In the genomic region with DNA sequence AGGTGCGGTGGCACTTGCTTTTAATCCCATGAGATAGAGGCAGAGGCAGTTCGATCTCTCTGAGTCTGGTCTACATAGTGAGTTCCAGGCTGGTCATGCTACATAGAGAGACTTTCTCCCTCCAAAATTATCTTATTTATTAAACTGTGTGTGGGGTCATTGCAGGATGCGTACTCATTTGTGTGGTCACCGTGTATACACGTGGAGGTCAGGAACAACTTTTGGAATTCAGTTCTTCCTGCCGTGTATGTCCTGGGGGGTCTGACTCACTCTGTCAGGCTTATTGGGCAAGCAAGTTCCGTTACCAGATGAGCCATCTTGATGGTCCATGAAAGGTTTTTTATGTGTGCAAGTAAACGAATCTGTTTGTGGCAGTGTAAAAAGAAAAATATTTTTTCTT, we compare ENCODE assay signal across 25 mouse cellular contexts. TPM values are rescaled to one million over a fixed set of nuclear protein-coding genes. Genes with fewer than 3 reads are reported as not detected.
DNase-seq lines count a peak whose midpoint lies in the region; ATAC-seq and TF ChIP-seq lines count a peak whose summit lies in the region.
"Had no signal": no experiment of that assay in that cellular context is flagged by ENCODE, and none has a peak within 500 bp of the region (broad histone marks: within the 10 kb centered on the region; RNA-seq: fewer than 3 reads in every experiment).

No protein-coding gene starts in this region.

- H3K36me3 ChIP-seq in midbrain, embryonic 11.5 days (ENCODE audit: control insufficient read depth, insufficient read depth, low read length), result 0 out of 2 replicates have a peak, but pooled peaks cover 7% of the 10 kb centered on the region
- H3K36me3 ChIP-seq in midbrain, embryonic 14.5 days (ENCODE audit: control insufficient read depth, insufficient read depth, low read length), result no peaks in the 10 kb centered on the region
- no peaks in the 10 kb centered on the region for H3K36me3 ChIP-seq in myocyte (ENCODE audit: control insufficient read depth, insufficient read depth)

- peaks cover 96% of the 10 kb centered on the region for H3K79me2 ChIP-seq in myocyte (ENCODE audit: control insufficient read depth, insufficient read depth)

- H3K4me3 ChIP-seq in midbrain, embryonic 11.5 days (ENCODE audit: low read depth, low read length), result no peak overlapping the region
- no peak overlapping the region for H3K4me3 ChIP-seq in midbrain, embryonic 14.5 days (replicated peaks; ENCODE audit: low read depth, low read length)
- H3K4me3 ChIP-seq in myocyte, result no peak overlapping the region
- H3K4me3 ChIP-seq: embryonic facial prominence, embryonic 12.5 days; embryonic facial prominence, embryonic 15.5 days; heart, embryonic 13.5 days had no signal

- no peak overlapping the region for H3ac ChIP-seq in myocyte (ENCODE audit: control insufficient read depth, insufficient read length)

- H3K9me3 ChIP-seq in midbrain, embryonic 11.5 days (ENCODE audit: control insufficient read depth, low read length), result no peaks in the 10 kb centered on the region
- no peaks in the 10 kb centered on the region for H3K9me3 ChIP-seq in midbrain, embryonic 14.5 days (ENCODE audit: control insufficient read depth, low read length)
- H3K9me3 ChIP-seq: embryonic facial prominence, embryonic 12.5 days; embryonic facial prominence, embryonic 15.5 days had no signal

- no peak overlapping the region for H3K27ac ChIP-seq in midbrain, embryonic 11.5 days (ENCODE audit: low read depth, low read length)
- H3K27ac ChIP-seq in midbrain, embryonic 14.5 days (replicated peaks; ENCODE audit: low read depth, low read length), result no peak overlapping the region
- H3K27ac ChIP-seq: embryonic facial prominence, embryonic 12.5 days; embryonic facial prominence, embryonic 15.5 days; heart, embryonic 13.5 days; hindbrain, embryonic 14.5 days; hindbrain, postnatal 0 days had no signal

- no peak for TF ChIP-seq POLR2A in myocyte (IDR thresholded peaks at IDR 0.05; ENCODE audit: insufficient read length, low read depth)

- H3K9ac ChIP-seq in midbrain, embryonic 11.5 days (ENCODE audit: low read length), result no peak overlapping the region
- H3K9ac ChIP-seq in midbrain, embryonic 14.5 days (replicated peaks; ENCODE audit: low read length), result no peak overlapping the region
- H3K9ac ChIP-seq: embryonic facial prominence, embryonic 12.5 days; embryonic facial prominence, embryonic 15.5 days; forebrain, postnatal 0 days; heart, embryonic 13.5 days; hindbrain, embryonic 14.5 days had no signal

- H3K4me1 ChIP-seq in midbrain, embryonic 11.5 days (ENCODE audit: control insufficient read depth, insufficient read depth, low read length), result peaks cover 9% of the 10 kb centered on the region
- peaks cover 22% of the 10 kb centered on the region for H3K4me1 ChIP-seq in midbrain, embryonic 14.5 days (ENCODE audit: control insufficient read depth, insufficient read depth, low read length)

- ATAC-seq in midbrain, embryonic 11.5 days (ENCODE audit: low FRiP score), result no peak
- no peak for ATAC-seq in midbrain, embryonic 14.5 days (ENCODE audit: low FRiP score, low TSS enrichment)
- ATAC-seq: forebrain, embryonic 14.5 days; forebrain, postnatal 0 days; hindbrain, postnatal 0 days; inflammation-experienced regulatory T-cells, adult 6 months; intestine, embryonic 16.5 days; Patski had no signal

- 95% methylated on average over 8 of the region's 8 CpGs for WGBS in midbrain, embryonic 11.5 days
- 92% methylated on average over 8 of the region's 8 CpGs for WGBS in midbrain, embryonic 14.5 days

- peak; percentile 78 for DNase-seq in midbrain, embryonic 11.5 days (ENCODE audit: low spot score, missing footprints)
- DNase-seq in midbrain, embryonic 14.5 days, result no peak
- peak; percentile 72 for DNase-seq in 416B (ENCODE audit: low read depth)
- DNase-seq in heart, adult 8-10 months (ENCODE audit: low spot score), result no peak
- DNase-seq in layer of hippocampus, postnatal 10 days (ENCODE audit: low spot score in 2 of 2), result no peak
- DNase-seq: adrenal gland, adult 2 months; adrenal gland, postnatal 14 days; cerebellum, adult 11 months; cerebellum, adult 2 months; cerebellum, adult 9-11 months; cerebellum, postnatal 25 days; forebrain, postnatal 0 days; gastrocnemius, postnatal 36 days; heart, postnatal 14 days; heart, postnatal 4 days had no signal

- H3K4me2 ChIP-seq in midbrain, embryonic 11.5 days, result no peak overlapping the region
- H3K4me2 ChIP-seq in midbrain, embryonic 14.5 days (ENCODE audit: low read length), result no peak overlapping the region
- H3K4me2 ChIP-seq in myocyte (ENCODE audit: low read depth), result peak overlapping the region; percentile 1
- H3K4me2 ChIP-seq: embryonic facial prominence, embryonic 12.5 days; embryonic facial prominence, embryonic 15.5 days; heart, embryonic 13.5 days; hindbrain, embryonic 14.5 days had no signal

- H3K27me3 ChIP-seq in midbrain, embryonic 11.5 days (ENCODE audit: control insufficient read depth, insufficient read depth, low read length), result no peaks in the 10 kb centered on the region
- no peaks in the 10 kb centered on the region for H3K27me3 ChIP-seq in midbrain, embryonic 14.5 days (ENCODE audit: control insufficient read depth, insufficient read depth, low read length)
- H3K27me3 ChIP-seq in myocyte (ENCODE audit: control insufficient read depth, insufficient read depth, insufficient read length), result no peaks in the 10 kb centered on the region
- H3K27me3 ChIP-seq: embryonic facial prominence, embryonic 12.5 days; embryonic facial prominence, embryonic 15.5 days; heart, embryonic 13.5 days; Patski had no signal

TF ChIP-seq in myocyte, 11 proteins besides CTCF, POLR2A, EP300 and RAD21:
- TF ChIP-seq REST (IDR thresholded peaks at IDR 0.05; ENCODE audit: insufficient read depth, insufficient read length) (no peak), TCF12 (IDR thresholded peaks at IDR 0.05; ENCODE audit: insufficient read depth, poor library complexity, severe bottlenecking) (no peak), E2F4 (IDR thresholded peaks at IDR 0.05; ENCODE audit: insufficient read depth) (no peak), USF1 (IDR thresholded peaks at IDR 0.05; ENCODE audit: low read depth) (no peak), MYOG (IDR thresholded peaks at IDR 0.05; ENCODE audit: control insufficient read depth in 1 of 3, insufficient read depth in 1 of 3, insufficient read length in 2 of 3, low read depth in 2 of 3) (no peak), MAX (IDR thresholded peaks at IDR 0.05; ENCODE audit: low read depth) (no peak), TCF3 (IDR thresholded peaks at IDR 0.05; ENCODE audit: insufficient read length, low read depth) (no peak), CEBPB (IDR thresholded peaks at IDR 0.05; ENCODE audit: insufficient read depth, poor library complexity, severe bottlenecking) (no peak), SRF (IDR thresholded peaks at IDR 0.05; ENCODE audit: control insufficient read depth, insufficient read length, low read depth) (no peak), MYOD1 (IDR thresholded peaks at IDR 0.05; ENCODE audit: control insufficient read depth in 1 of 3, insufficient read length in 2 of 3, low read depth in 2 of 3) (no peak), POLR2AphosphoS2 (IDR thresholded peaks at IDR 0.05; ENCODE audit: insufficient read length, low read depth) (no peak)

RNA-seq across cellular contexts. Expression of a gene that starts 5.5 kb away (rescaled TPM):
- 34.2 and 36.8 TPM in 2 replicates for polyA plus RNA-seq in midbrain, embryonic 11.5 days (2014; fragmentation: Nextera tagmentation; extraction: Ambion mirVana)
- polyA plus RNA-seq in midbrain, embryonic 14.5 days (2014; fragmentation: Nextera tagmentation; extraction: Ambion mirVana), result 37.6 and 48.6 TPM in 2 replicates
- polyA plus RNA-seq in myocyte (2012; fragmentation: generic; extraction: Trizol), result 34.0 TPM
- total RNA-seq in heart, adult 8-10 months (2022), result 10 to 100 TPM; 34.8 to 57.6 (median 51.3) TPM
- total RNA-seq in layer of hippocampus, postnatal 10 days (2021), result 100 to 1,000 TPM; 108 to 117 TPM

RNA-seq across cellular contexts. Expression of a gene that starts 50.5 kb away (rescaled TPM):
- 1,438 and 1,518 TPM in 2 replicates for polyA plus RNA-seq in midbrain, embryonic 11.5 days (2014; fragmentation: Nextera tagmentation; extraction: Ambion mirVana)
- 935 and 972 TPM in 2 replicates for polyA plus RNA-seq in midbrain, embryonic 14.5 days (2014; fragmentation: Nextera tagmentation; extraction: Ambion mirVana)
- 1,358 TPM for polyA plus RNA-seq in myocyte (2012; fragmentation: generic; extraction: Trizol)
- total RNA-seq in heart, adult 8-10 months (2022), result 100 to 1,000 TPM; 110 to 133 (median 121) TPM
- 100 to 1,000 TPM; 323 to 338 TPM for total RNA-seq in layer of hippocampus, postnatal 10 days (2021)

Comparison
In these comparisons a context has a peak if more than half of its experiments do, and no peak if none do; other contexts are left out.
1. DNase-seq: peak in midbrain, embryonic 11.5 days (single experiment) and 416B (single experiment); none in midbrain, embryonic 14.5 days (single experiment), heart, adult 8-10 months (single experiment) and layer of hippocampus, postnatal 10 days (0 of 2).